Mouse (Mus musculus): ENCODE results near the gene Aoah. TPM values are rescaled to one million over a fixed set of nuclear protein-coding genes. Genes with fewer than 3 reads are reported as not detected.
A peak's percentile ranks its signal among the peaks of the same experiment; 100 is the strongest.

Gene Aoah
- polyA plus RNA-seq, 1 experiment from 2014 or later: 0.68 TPM

- 44% methylated on average over 5 of the region's 5 CpGs for WGBS
- Histone ChIP-seq H3K4me3 (replicated peaks; ENCODE audit: low read depth, low read length) (no peak overlapping the region), H3K9me3 (ENCODE audit: control insufficient read depth, low read length) (no peaks in the 10 kb centered on the region), H3K36me3 (ENCODE audit: control insufficient read depth, insufficient read depth, low read length) (no peaks in the 10 kb centered on the region), H3K4me2 (ENCODE audit: low read length) (no peak overlapping the region), H3K27me3 (ENCODE audit: control insufficient read depth, insufficient read depth, low read length) (no peaks in the 10 kb centered on the region), H3K4me1 (ENCODE audit: control insufficient read depth, insufficient read depth, low read length) (no peaks in the 10 kb centered on the region), H3K9ac (replicated peaks; ENCODE audit: low read length) (no peak overlapping the region), H3K27ac (replicated peaks; ENCODE audit: low read depth, low read length) (no peak overlapping the region)
- ATAC-seq (ENCODE audit: low FRiP score, low TSS enrichment) (peak; percentile 82), DNase-seq (peak; percentile 75)
Observed at GRCm38 (mm10) chr13:21005642-21006320, 211.9 kb downstream of the Aoah start.

- DNase-seq (no peak), ATAC-seq (ENCODE audit: low FRiP score, low TSS enrichment) (0 out of 2 replicates have a peak, but pooled peaks have one; percentile 18)
- Histone ChIP-seq H3K9me3 (ENCODE audit: control insufficient read depth, low read length) (no peaks in the 10 kb centered on the region), H3K36me3 (ENCODE audit: control insufficient read depth, insufficient read depth, low read length) (no peaks in the 10 kb centered on the region), H3K27ac (replicated peaks; ENCODE audit: low read depth, low read length) (no peak overlapping the region), H3K4me2 (ENCODE audit: low read length) (no peak overlapping the region), H3K9ac (replicated peaks; ENCODE audit: low read length) (no peak overlapping the region), H3K4me1 (ENCODE audit: control insufficient read depth, insufficient read depth, low read length) (no peaks in the 10 kb centered on the region), H3K27me3 (ENCODE audit: control insufficient read depth, insufficient read depth, low read length) (no peaks in the 10 kb centered on the region), H3K4me3 (replicated peaks; ENCODE audit: low read depth, low read length) (no peak overlapping the region)
- WGBS: 77% methylated on average over 4 of the region's 4 CpGs
Observed at GRCm38 (mm10) chr13:21006321-21006653, 212.4 kb downstream of the Aoah start.

DNA sequence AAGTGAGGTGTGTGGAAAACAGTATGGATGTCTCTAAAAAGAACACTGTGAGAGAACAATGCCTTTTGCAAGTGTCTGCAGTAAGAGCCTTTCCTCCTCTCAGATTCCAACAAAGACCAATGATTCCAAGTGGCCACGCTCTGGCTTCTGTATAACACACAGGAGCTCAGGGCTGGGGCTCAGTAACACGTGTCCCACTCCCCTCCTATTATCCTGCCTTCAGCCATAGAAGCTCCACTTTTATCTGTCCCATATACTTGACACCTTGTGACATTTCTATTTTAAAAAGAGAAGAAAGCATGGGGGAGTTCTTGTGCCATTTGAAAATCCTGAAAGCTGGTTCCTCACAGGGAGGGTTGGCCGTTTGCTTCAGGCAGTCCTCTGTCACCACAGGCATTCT, 219.7 kb downstream of the Aoah start:
- Histone ChIP-seq H3K9me3 (ENCODE audit: control insufficient read depth, low read length) (no peaks in the 10 kb centered on the region), H3K9ac (replicated peaks; ENCODE audit: low read length) (no peak overlapping the region), H3K4me3 (replicated peaks; ENCODE audit: low read depth, low read length) (no peak overlapping the region), H3K4me2 (ENCODE audit: low read length) (no peak overlapping the region), H3K27me3 (ENCODE audit: control insufficient read depth, insufficient read depth, low read length) (no peaks in the 10 kb centered on the region), H3K36me3 (ENCODE audit: control insufficient read depth, insufficient read depth, low read length) (no peaks in the 10 kb centered on the region), H3K4me1 (ENCODE audit: control insufficient read depth, insufficient read depth, low read length) (no peaks in the 10 kb centered on the region), H3K27ac (replicated peaks; ENCODE audit: low read depth, low read length) (no peak overlapping the region)
- WGBS: 39% methylated on average over 3 of the region's 3 CpGs
- ATAC-seq (ENCODE audit: low FRiP score, low TSS enrichment): no peak
- no peak for DNase-seq

GRCm38 (mm10) chr13:21024831-21025230, 230.9 kb downstream of the Aoah start:
- 84% methylated on average over 5 of the region's 5 CpGs for WGBS
- no peak overlapping the region for H3K27ac ChIP-seq (replicated peaks; ENCODE audit: low read depth, low read length)
- H3K4me2 ChIP-seq (ENCODE audit: low read length): no peak overlapping the region
- no peak overlapping the region for H3K4me3 ChIP-seq (replicated peaks; ENCODE audit: low read depth, low read length)
- ATAC-seq (ENCODE audit: low FRiP score, low TSS enrichment) (no peak), DNase-seq (no peak)
- H3K27me3 ChIP-seq (ENCODE audit: control insufficient read depth, insufficient read depth, low read length): no peaks in the 10 kb centered on the region
- no peaks in the 10 kb centered on the region for H3K4me1 ChIP-seq (ENCODE audit: control insufficient read depth, insufficient read depth, low read length)
- no peaks in the 10 kb centered on the region for H3K36me3 ChIP-seq (ENCODE audit: control insufficient read depth, insufficient read depth, low read length)
- H3K9ac ChIP-seq (replicated peaks; ENCODE audit: low read length): no peak overlapping the region
- H3K9me3 ChIP-seq (ENCODE audit: control insufficient read depth, low read length): no peaks in the 10 kb centered on the region

DNA sequence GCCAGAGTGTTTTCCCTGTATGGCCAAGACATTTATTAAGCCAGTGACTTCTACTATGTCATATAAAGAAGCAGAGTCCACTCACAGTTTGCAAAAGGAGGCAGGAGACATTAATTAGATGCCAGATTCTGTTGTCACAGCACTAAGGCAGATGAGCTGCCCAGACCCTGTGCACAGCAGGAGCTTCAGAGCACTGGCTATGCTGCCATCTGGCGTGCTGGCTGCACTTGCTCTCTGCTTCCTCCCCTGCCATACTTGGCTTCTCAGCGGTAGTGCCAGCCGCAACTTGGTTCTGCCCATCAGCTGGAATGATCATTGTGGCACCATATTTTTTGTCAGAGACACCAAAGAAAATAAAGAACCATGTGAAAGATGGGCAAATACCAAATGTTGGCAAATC, 239.3 kb downstream of the Aoah start:
- no peak overlapping the region for H3K9ac ChIP-seq (replicated peaks; ENCODE audit: low read length)
- ATAC-seq (ENCODE audit: low FRiP score, low TSS enrichment) (0 out of 2 replicates have a peak, but pooled peaks have one; percentile 48), DNase-seq (peak; percentile 69)
- H3K27ac ChIP-seq (replicated peaks; ENCODE audit: low read depth, low read length): no peak overlapping the region
- H3K4me3 ChIP-seq (replicated peaks; ENCODE audit: low read depth, low read length): no peak overlapping the region
- H3K4me2 ChIP-seq (ENCODE audit: low read length): no peak overlapping the region
- no peaks in the 10 kb centered on the region for H3K9me3 ChIP-seq (ENCODE audit: control insufficient read depth, low read length)
- H3K27me3 ChIP-seq (ENCODE audit: control insufficient read depth, insufficient read depth, low read length): no peaks in the 10 kb centered on the region
- H3K4me1 ChIP-seq (ENCODE audit: control insufficient read depth, insufficient read depth, low read length): no peaks in the 10 kb centered on the region
- no peaks in the 10 kb centered on the region for H3K36me3 ChIP-seq (ENCODE audit: control insufficient read depth, insufficient read depth, low read length)
- WGBS: 57% methylated on average over 3 of the region's 3 CpGs

- no peak overlapping the region for H3K4me2 ChIP-seq (ENCODE audit: low read length)
- no peaks in the 10 kb centered on the region for H3K36me3 ChIP-seq (ENCODE audit: control insufficient read depth, insufficient read depth, low read length)
- H3K27ac ChIP-seq (replicated peaks; ENCODE audit: low read depth, low read length): no peak overlapping the region
- 0 out of 2 replicates have a peak, but pooled peaks have one; percentile 60 for ATAC-seq (ENCODE audit: low FRiP score, low TSS enrichment)
- 82% methylated on average over 3 of the region's 3 CpGs for WGBS
- DNase-seq: peak; percentile 72
- no peaks in the 10 kb centered on the region for H3K27me3 ChIP-seq (ENCODE audit: control insufficient read depth, insufficient read depth, low read length)
- H3K4me1 ChIP-seq (ENCODE audit: control insufficient read depth, insufficient read depth, low read length): no peaks in the 10 kb centered on the region
- no peak overlapping the region for H3K9ac ChIP-seq (replicated peaks; ENCODE audit: low read length)
- no peak overlapping the region for H3K4me3 ChIP-seq (replicated peaks; ENCODE audit: low read depth, low read length)
- H3K9me3 ChIP-seq (ENCODE audit: control insufficient read depth, low read length): no peaks in the 10 kb centered on the region
Observed at GRCm38 (mm10) chr13:21035011-21035410, 241.1 kb downstream of the Aoah start.

DNA sequence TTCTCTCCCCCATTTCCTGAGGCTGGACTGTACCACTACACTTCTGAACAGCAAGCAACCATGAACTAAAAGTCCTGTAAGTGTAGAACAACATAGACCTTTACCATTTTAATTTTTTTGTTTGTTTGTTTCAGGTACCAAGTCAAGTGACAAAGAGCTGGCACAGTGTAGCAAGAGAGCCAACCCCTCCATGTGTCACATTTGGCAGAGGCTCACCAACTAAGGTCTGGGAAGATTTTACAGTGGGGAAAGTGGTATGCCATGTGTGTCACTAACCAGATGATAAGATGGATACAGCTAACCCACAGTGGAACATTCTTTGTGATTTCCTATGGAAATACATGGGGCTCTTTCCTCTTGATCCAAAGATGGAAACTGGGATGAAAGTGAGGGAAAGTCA, 242.1 kb downstream of the Aoah start:
- no peak overlapping the region for H3K4me2 ChIP-seq (ENCODE audit: low read length)
- H3K36me3 ChIP-seq (ENCODE audit: control insufficient read depth, insufficient read depth, low read length): no peaks in the 10 kb centered on the region
- no peaks in the 10 kb centered on the region for H3K9me3 ChIP-seq (ENCODE audit: control insufficient read depth, low read length)
- DNase-seq (no peak), ATAC-seq (ENCODE audit: low FRiP score, low TSS enrichment) (no peak)
- H3K9ac ChIP-seq (replicated peaks; ENCODE audit: low read length): no peak overlapping the region
- H3K4me3 ChIP-seq (replicated peaks; ENCODE audit: low read depth, low read length): no peak overlapping the region
- H3K27ac ChIP-seq (replicated peaks; ENCODE audit: low read depth, low read length): no peak overlapping the region
- H3K4me1 ChIP-seq (ENCODE audit: control insufficient read depth, insufficient read depth, low read length): no peaks in the 10 kb centered on the region
- H3K27me3 ChIP-seq (ENCODE audit: control insufficient read depth, insufficient read depth, low read length): no peaks in the 10 kb centered on the region

- ATAC-seq (ENCODE audit: low FRiP score, low TSS enrichment): no peak
- 78% methylated on average over 2 of the region's 2 CpGs for WGBS
- Histone ChIP-seq H3K4me2 (ENCODE audit: low read length) (no peak overlapping the region), H3K4me3 (replicated peaks; ENCODE audit: low read depth, low read length) (no peak overlapping the region), H3K9me3 (ENCODE audit: control insufficient read depth, low read length) (no peaks in the 10 kb centered on the region), H3K36me3 (ENCODE audit: control insufficient read depth, insufficient read depth, low read length) (no peaks in the 10 kb centered on the region), H3K4me1 (ENCODE audit: control insufficient read depth, insufficient read depth, low read length) (no peaks in the 10 kb centered on the region), H3K27me3 (ENCODE audit: control insufficient read depth, insufficient read depth, low read length) (no peaks in the 10 kb centered on the region), H3K9ac (replicated peaks; ENCODE audit: low read length) (no peak overlapping the region), H3K27ac (replicated peaks; ENCODE audit: low read depth, low read length) (no peak overlapping the region)
- no peak for DNase-seq
Observed at GRCm38 (mm10) chr13:21040589-21041199, 246.8 kb downstream of the Aoah start.

- no peaks in the 10 kb centered on the region for H3K36me3 ChIP-seq (ENCODE audit: control insufficient read depth, insufficient read depth, low read length)
- no peak overlapping the region for H3K4me2 ChIP-seq (ENCODE audit: low read length)
- no peak overlapping the region for H3K27ac ChIP-seq (replicated peaks; ENCODE audit: low read depth, low read length)
- no peaks in the 10 kb centered on the region for H3K27me3 ChIP-seq (ENCODE audit: control insufficient read depth, insufficient read depth, low read length)
- H3K4me1 ChIP-seq (ENCODE audit: control insufficient read depth, insufficient read depth, low read length): no peaks in the 10 kb centered on the region
- 57% methylated on average over 1 of the region's 1 CpGs for WGBS
- no peak for ATAC-seq (ENCODE audit: low FRiP score, low TSS enrichment)
- H3K4me3 ChIP-seq (replicated peaks; ENCODE audit: low read depth, low read length): no peak overlapping the region
- no peaks in the 10 kb centered on the region for H3K9me3 ChIP-seq (ENCODE audit: control insufficient read depth, low read length)
- no peak overlapping the region for H3K9ac ChIP-seq (replicated peaks; ENCODE audit: low read length)
- peak; percentile 74 for DNase-seq
Observed at GRCm38 (mm10) chr13:21050118-21050517, 256.2 kb downstream of the Aoah start.

All from midbrain, embryonic 14.5 days (tissue).